Mouse (Mus musculus): ENCODE measurements at regions not wholly inside any gene's neighbourhood (a gene's known extent, or its start where the extent isn't known, plus 50 kb on each side); places are given as distances from the start of the nearest gene placed in this dataset.
"Not testable (repeated sequence)": the region's sequence is repeated elsewhere in the genome, so short reads cannot be mapped to it uniquely, and the experiment has no call there.

DNA sequence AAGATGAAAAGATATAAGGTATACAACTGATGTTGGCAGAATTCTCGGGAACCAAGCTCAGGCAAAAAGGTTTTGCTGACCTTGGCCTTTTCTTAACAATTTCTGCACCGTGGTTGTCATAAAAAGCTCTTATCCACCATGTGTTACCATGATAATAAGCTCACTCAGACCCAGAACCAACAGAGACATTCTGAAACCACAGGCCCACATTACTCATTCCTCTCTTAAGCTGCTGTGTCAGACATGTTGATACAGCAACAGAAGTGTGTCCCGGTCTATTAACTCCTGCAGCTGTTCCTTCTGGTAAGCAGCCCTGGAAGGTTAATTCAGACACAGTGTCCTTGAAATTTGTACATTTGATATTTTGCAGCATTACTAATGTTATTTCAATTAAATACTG is 167.9 kb downstream of the Car2 start:
- H3K4me2 ChIP-seq (replicated peaks; ENCODE audit: low read depth, low read length): no peak overlapping the region
- ATAC-seq (ENCODE audit: low FRiP score): no peak
- no peaks in the 10 kb centered on the region for H3K9me3 ChIP-seq (ENCODE audit: control insufficient read depth, low read length)

GRCm38 (mm10) chr3:15055516-15056256 is 169.6 kb downstream of the Car2 start:
- not testable (repeated sequence) for H3K4me2 ChIP-seq (replicated peaks; ENCODE audit: low read depth, low read length); ATAC-seq (ENCODE audit: low FRiP score); H3K27me3 ChIP-seq (ENCODE audit: control insufficient read depth, insufficient read depth, low read length); H3K4me3 ChIP-seq (ENCODE audit: low read depth, low read length); DNase-seq (ENCODE audit: low spot score); H3K36me3 ChIP-seq (ENCODE audit: control insufficient read depth, insufficient read depth, low read length); H3K9me3 ChIP-seq (ENCODE audit: control insufficient read depth, low read length); H3K4me1 ChIP-seq (replicated peaks; ENCODE audit: control insufficient read depth, insufficient read depth, low read length); H3K27ac ChIP-seq (ENCODE audit: low read depth, low read length); H3K9ac ChIP-seq (ENCODE audit: low read depth, low read length)
- WGBS: 87% methylated on average over 8 of the region's 8 CpGs

More for the DNA sequence above, 167.9 kb downstream of the Car2 start:
- no peak overlapping the region for H3K9ac ChIP-seq (ENCODE audit: low read depth, low read length)
- H3K4me3 ChIP-seq (ENCODE audit: low read depth, low read length): no peak overlapping the region
- H3K4me1 ChIP-seq (replicated peaks; ENCODE audit: control insufficient read depth, insufficient read depth, low read length): no peaks in the 10 kb centered on the region
- H3K36me3 ChIP-seq (ENCODE audit: control insufficient read depth, insufficient read depth, low read length): no peaks in the 10 kb centered on the region
- H3K27me3 ChIP-seq (ENCODE audit: control insufficient read depth, insufficient read depth, low read length): no peaks in the 10 kb centered on the region
- 85% methylated on average over 3 of the region's 3 CpGs for WGBS
- no peak overlapping the region for H3K27ac ChIP-seq (ENCODE audit: low read depth, low read length)
- DNase-seq (ENCODE audit: low spot score): no peak

- not testable (repeated sequence) for H3K4me2 ChIP-seq (replicated peaks; ENCODE audit: low read depth, low read length); H3K9ac ChIP-seq (ENCODE audit: low read depth, low read length); H3K27me3 ChIP-seq (ENCODE audit: control insufficient read depth, insufficient read depth, low read length); H3K4me3 ChIP-seq (ENCODE audit: low read depth, low read length); H3K4me1 ChIP-seq (replicated peaks; ENCODE audit: control insufficient read depth, insufficient read depth, low read length); DNase-seq (ENCODE audit: low spot score); H3K27ac ChIP-seq (ENCODE audit: low read depth, low read length); H3K36me3 ChIP-seq (ENCODE audit: control insufficient read depth, insufficient read depth, low read length); ATAC-seq (ENCODE audit: low FRiP score); H3K9me3 ChIP-seq (ENCODE audit: control insufficient read depth, low read length)
- 84% methylated on average over 5 of the region's 5 CpGs for WGBS
Observed at GRCm38 (mm10) chr3:15056788-15057585, 170.9 kb downstream of the Car2 start.

- Histone ChIP-seq H3K9ac (ENCODE audit: low read depth, low read length) (no peak overlapping the region), H3K4me3 (ENCODE audit: low read depth, low read length) (no peak overlapping the region), H3K27ac (ENCODE audit: low read depth, low read length) (no peak overlapping the region), H3K9me3 (ENCODE audit: control insufficient read depth, low read length) (no peaks in the 10 kb centered on the region), H3K4me1 (replicated peaks; ENCODE audit: control insufficient read depth, insufficient read depth, low read length) (no peaks in the 10 kb centered on the region), H3K27me3 (ENCODE audit: control insufficient read depth, insufficient read depth, low read length) (no peaks in the 10 kb centered on the region), H3K36me3 (ENCODE audit: control insufficient read depth, insufficient read depth, low read length) (no peaks in the 10 kb centered on the region), H3K4me2 (replicated peaks; ENCODE audit: low read depth, low read length) (no peak overlapping the region)
- ATAC-seq (ENCODE audit: low FRiP score) (no peak), DNase-seq (ENCODE audit: low spot score) (no peak)
- WGBS: 89% methylated on average over 3 of the region's 3 CpGs
Observed at GRCm38 (mm10) chr3:15065681-15066080, 179.6 kb downstream of the Car2 start.

- no peak for ATAC-seq (ENCODE audit: low FRiP score)
- Histone ChIP-seq H3K27ac (ENCODE audit: low read depth, low read length) (no peak overlapping the region), H3K36me3 (ENCODE audit: control insufficient read depth, insufficient read depth, low read length) (no peaks in the 10 kb centered on the region), H3K4me2 (replicated peaks; ENCODE audit: low read depth, low read length) (no peak overlapping the region), H3K4me3 (ENCODE audit: low read depth, low read length) (no peak overlapping the region), H3K4me1 (replicated peaks; ENCODE audit: control insufficient read depth, insufficient read depth, low read length) (no peaks in the 10 kb centered on the region), H3K9ac (ENCODE audit: low read depth, low read length) (no peak overlapping the region), H3K27me3 (ENCODE audit: control insufficient read depth, insufficient read depth, low read length) (no peaks in the 10 kb centered on the region), H3K9me3 (ENCODE audit: control insufficient read depth, low read length) (no peaks in the 10 kb centered on the region)
- no peak for DNase-seq (ENCODE audit: low spot score)
- WGBS: 88% methylated on average over 3 of the region's 3 CpGs
Observed at GRCm38 (mm10) chr3:15068256-15068655, 182.2 kb downstream of the Car2 start.

DNA sequence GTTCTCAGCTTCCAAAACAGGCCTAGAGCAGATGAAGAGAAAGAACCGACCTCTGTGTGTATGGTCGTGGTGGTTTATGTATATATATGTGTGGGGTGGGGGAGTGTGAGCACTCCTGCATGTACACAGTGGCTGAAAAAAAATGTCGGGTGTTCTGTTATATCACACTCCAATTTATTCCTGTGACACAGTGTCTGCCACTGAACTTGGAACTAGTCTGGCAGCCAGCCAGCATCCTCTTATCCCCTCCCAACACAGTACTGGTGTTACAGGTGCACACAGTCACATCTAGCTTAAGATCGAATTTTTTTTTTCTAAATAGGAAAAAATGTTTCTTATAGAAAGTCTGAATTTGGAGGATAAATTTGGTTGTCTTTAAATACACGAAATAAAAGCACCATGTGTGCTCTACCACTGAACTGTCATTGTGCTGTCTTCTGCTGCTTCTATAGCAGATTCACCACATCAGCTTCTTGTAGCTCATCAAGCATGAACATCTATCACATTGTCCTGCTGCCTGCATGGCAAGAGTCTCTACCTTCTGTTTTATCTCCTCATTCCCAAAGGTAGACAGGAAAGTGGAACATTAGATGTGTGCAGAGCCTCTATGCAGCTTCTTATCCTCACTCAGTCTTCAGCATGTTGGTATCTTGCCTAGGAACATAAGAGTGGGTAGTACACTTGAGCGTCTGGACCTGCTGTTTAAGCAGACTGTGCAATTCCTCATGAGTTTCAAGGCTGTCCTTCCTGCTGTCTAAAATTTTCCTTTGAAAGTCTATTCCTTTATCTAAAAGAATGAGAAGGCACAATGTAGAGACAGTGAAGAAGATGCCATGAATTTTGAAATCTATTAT is 185.2 kb downstream of the Car2 start:
- no peak overlapping the region for H3K9ac ChIP-seq (ENCODE audit: low read depth, low read length)

GRCm38 (mm10) chr3:15073405-15073804 is 187.3 kb downstream of the Car2 start:
- Histone ChIP-seq H3K4me3 (ENCODE audit: low read depth, low read length) (no peak overlapping the region), H3K36me3 (ENCODE audit: control insufficient read depth, insufficient read depth, low read length) (no peaks in the 10 kb centered on the region), H3K27me3 (ENCODE audit: control insufficient read depth, insufficient read depth, low read length) (no peaks in the 10 kb centered on the region), H3K9ac (ENCODE audit: low read depth, low read length) (no peak overlapping the region), H3K4me2 (replicated peaks; ENCODE audit: low read depth, low read length) (no peak overlapping the region), H3K4me1 (replicated peaks; ENCODE audit: control insufficient read depth, insufficient read depth, low read length) (no peaks in the 10 kb centered on the region), H3K27ac (ENCODE audit: low read depth, low read length) (no peak overlapping the region), H3K9me3 (ENCODE audit: control insufficient read depth, low read length) (no peaks in the 10 kb centered on the region)
- ATAC-seq (ENCODE audit: low FRiP score) (no peak), DNase-seq (ENCODE audit: low spot score) (no peak)
- 87% methylated on average over 2 of the region's 2 CpGs for WGBS

More for the DNA sequence above, 185.2 kb downstream of the Car2 start:
- DNase-seq (ENCODE audit: low spot score) (no peak), ATAC-seq (ENCODE audit: low FRiP score) (no peak)
- Histone ChIP-seq H3K4me2 (replicated peaks; ENCODE audit: low read depth, low read length) (no peak overlapping the region), H3K9me3 (ENCODE audit: control insufficient read depth, low read length) (no peaks in the 10 kb centered on the region), H3K27me3 (ENCODE audit: control insufficient read depth, insufficient read depth, low read length) (no peaks in the 10 kb centered on the region), H3K4me3 (ENCODE audit: low read depth, low read length) (no peak overlapping the region), H3K36me3 (ENCODE audit: control insufficient read depth, insufficient read depth, low read length) (no peaks in the 10 kb centered on the region), H3K27ac (ENCODE audit: low read depth, low read length) (no peak overlapping the region), H3K4me1 (replicated peaks; ENCODE audit: control insufficient read depth, insufficient read depth, low read length) (no peaks in the 10 kb centered on the region)
- 88% methylated on average over 6 of the region's 6 CpGs for WGBS

GRCm38 (mm10) chr3:15073847-15074246 is 187.8 kb downstream of the Car2 start:
- WGBS: 58% methylated on average over 1 of the region's 1 CpGs

More at GRCm38 (mm10) chr3:15073847-15074246, 187.8 kb downstream of the Car2 start:
- Histone ChIP-seq H3K4me1 (replicated peaks; ENCODE audit: control insufficient read depth, insufficient read depth, low read length) (no peaks in the 10 kb centered on the region), H3K27me3 (ENCODE audit: control insufficient read depth, insufficient read depth, low read length) (no peaks in the 10 kb centered on the region), H3K4me2 (replicated peaks; ENCODE audit: low read depth, low read length) (no peak overlapping the region), H3K9me3 (ENCODE audit: control insufficient read depth, low read length) (no peaks in the 10 kb centered on the region), H3K9ac (ENCODE audit: low read depth, low read length) (no peak overlapping the region), H3K36me3 (ENCODE audit: control insufficient read depth, insufficient read depth, low read length) (no peaks in the 10 kb centered on the region), H3K4me3 (ENCODE audit: low read depth, low read length) (no peak overlapping the region), H3K27ac (ENCODE audit: low read depth, low read length) (no peak overlapping the region)
- DNase-seq (ENCODE audit: low spot score) (no peak), ATAC-seq (ENCODE audit: low FRiP score) (no peak)

All from hindbrain, embryonic 11.5 days (tissue).